Mouse (Mus musculus) forebrain, embryonic 14.5 days (tissue): Measurements from ENCODE around the gene Prr15l. TPM values are rescaled to one million over a fixed set of nuclear protein-coding genes. Genes with fewer than 3 reads are reported as not detected.

ENCODE experiments used
- ATAC-seq: fragments of 200-750 bp; cut with Nextera tagmentation; 2 replicates; pipeline ENCODE4 v1.8.0; 2017; ENCODE audit warnings: mild to moderate bottlenecking, moderate library complexity
- DNase-seq: peaks from one replicate; pipeline ENCODE4 v3.0.0-alpha.2; 2015; ENCODE audit warnings: low spot score
- H3K27ac ChIP-seq: fragments of 300-500 bp; sonication (generic); 2 replicates; pipeline ENCODE4 v1.5.1; 2014; ENCODE audit warnings: low read depth, mild to moderate bottlenecking, control low read depth, low read length, moderate library complexity
- H3K27me3 ChIP-seq: fragments of 300-500 bp; sonication (generic); replicated peaks from 2 replicates; pipeline ENCODE4 v1.6.1; 2014; ENCODE audit warnings: low read length, control low read depth, mixed read lengths; ENCODE audit not compliant: control insufficient read depth, insufficient read depth
- H3K36me3 ChIP-seq: fragments of 300-500 bp; sonication (generic); 2 replicates; pipeline ENCODE4 v1.6.1; 2014; ENCODE audit warnings: low read length, control low read depth; ENCODE audit not compliant: control insufficient read depth, insufficient read depth
- H3K4me1 ChIP-seq: fragments of 300-500 bp; sonication (generic); 2 replicates; pipeline ENCODE4 v1.6.1; 2014; ENCODE audit warnings: antibody characterized with exemption, low read length, control low read depth; ENCODE audit not compliant: control insufficient read depth, insufficient read depth
- H3K4me2 ChIP-seq: fragments of 300-500 bp; sonication (generic); 2 replicates; pipeline ENCODE4 v1.6.1; 2014; ENCODE audit warnings: mild to moderate bottlenecking, control low read depth, low read length
- H3K4me3 ChIP-seq: fragments of 300-500 bp; sonication (generic); 2 replicates; pipeline ENCODE4 v1.5.1; 2014; ENCODE audit warnings: low read depth, low read length, control low read depth
- H3K9ac ChIP-seq: fragments of 300-500 bp; sonication (generic); 2 replicates; pipeline ENCODE4 v1.6.1; 2014; ENCODE audit warnings: mild to moderate bottlenecking, low read length, control low read depth, moderate library complexity
- H3K9me3 ChIP-seq: fragments of 300-500 bp; sonication (generic); replicated peaks from 2 replicates; pipeline ENCODE4 v1.6.1; 2016; ENCODE audit warnings: low read length, control low read depth, mixed read lengths; ENCODE audit not compliant: control insufficient read depth
- WGBS: fragments of 180-500 bp; shearing (Covaris S2); extraction: QIAGEN DNeasy Blood & Tissue Kit; methylation state at CpG from one replicate; pipeline ENCODE4 v1.1.7; 2014; 5-methylcytosine and 5-hydroxymethylcytosine counted together
- polyA plus RNA-seq: library from polyadenylated mRNA; unstranded; fragments of >200 nt; fragmentation: Nextera tagmentation; extraction: Ambion mirVana; gene quantifications from 2 replicates; pipeline ENCODE4 v1.2.1, GENCODE M21; 2014

Gene Prr15l
- polyA plus RNA-seq, 1 experiment from 2014 or later = 0.09 TPM

- Histone ChIP-seq H3K27ac (no peak overlapping the region), H3K4me3 (no peak overlapping the region), H3K9me3 (no peaks in the 10 kb centered on the region), H3K4me2 (no peak overlapping the region), H3K4me1 (0 out of 2 replicates have a peak, but pooled peaks cover 2% of the 10 kb centered on the region), H3K27me3 (no peaks in the 10 kb centered on the region), H3K9ac (no peak overlapping the region), H3K36me3 (no peaks in the 10 kb centered on the region)
- ATAC-seq = no peak
- DNase-seq = no peak
- 86% methylated on average over 6 of the region's 6 CpGs for WGBS
These were observed 10.5 kb downstream of the Prr15l start for GRCm38 (mm10) chr11:96938426-96938800.

- Histone ChIP-seq H3K4me3 (no peak overlapping the region), H3K27ac (no peak overlapping the region), H3K36me3 (no peaks in the 10 kb centered on the region), H3K27me3 (no peaks in the 10 kb centered on the region), H3K9me3 (no peaks in the 10 kb centered on the region), H3K9ac (no peak overlapping the region), H3K4me1 (peaks cover 11% of the 10 kb centered on the region), H3K4me2 (no peak overlapping the region)
- no peak for DNase-seq
- ATAC-seq = no peak
- 77% methylated on average over 16 of the region's 16 CpGs for WGBS
These were observed 12.9 kb downstream of the Prr15l start for GRCm38 (mm10) chr11:96940578-96941465.

- Histone ChIP-seq H3K4me2 (no peak overlapping the region), H3K4me3 (no peak overlapping the region), H3K9ac (no peak overlapping the region), H3K36me3 (no peaks in the 10 kb centered on the region), H3K27ac (no peak overlapping the region), H3K9me3 (no peaks in the 10 kb centered on the region), H3K4me1 (peaks cover 11% of the 10 kb centered on the region), H3K27me3 (no peaks in the 10 kb centered on the region)
- DNase-seq (no peak), ATAC-seq (no peak)
- WGBS = 77% methylated on average over 6 of the region's 6 CpGs
These were observed 14.2 kb downstream of the Prr15l start for GRCm38 (mm10) chr11:96941989-96942590.

GRCm38 (mm10) chr11:96943746-96944304, 15.9 kb downstream of the Prr15l start, which contains the start of gene Pnpo:
TSS of gene Pnpo (minus strand) at chr11:96943986.
- Histone ChIP-seq H3K36me3 (no peaks in the 10 kb centered on the region), H3K9me3 (no peaks in the 10 kb centered on the region), H3K4me2 (peak within 1 kb of the TSS; percentile 96), H3K4me3 (peak within 1 kb of the TSS; percentile 46), H3K4me1 (peaks cover 11% of the 10 kb centered on the region), H3K9ac (peak within 1 kb of the TSS; percentile 65), H3K27ac (no peak within 1 kb of the TSS), H3K27me3 (no peaks in the 10 kb centered on the region)
- ATAC-seq (peak; percentile 99), DNase-seq (peak; percentile 97)
- WGBS = under 1% methylated on average over 29 of the region's 29 CpGs

GRCm38 (mm10) chr11:96944844-96945580, 17.1 kb downstream of the Prr15l start:
- no peak for ATAC-seq
- H3K9ac ChIP-seq = peak overlapping the region; percentile 65
- H3K4me1 ChIP-seq = peaks cover 11% of the 10 kb centered on the region
- DNase-seq = no peak
- H3K4me3 ChIP-seq = peak overlapping the region; percentile 46
- no peak overlapping the region for H3K27ac ChIP-seq
- H3K27me3 ChIP-seq = no peaks in the 10 kb centered on the region
- no peaks in the 10 kb centered on the region for H3K9me3 ChIP-seq
- H3K36me3 ChIP-seq = no peaks in the 10 kb centered on the region
- H3K4me2 ChIP-seq = peak overlapping the region; percentile 96
- WGBS = 84% methylated on average over 14 of the region's 14 CpGs

- Histone ChIP-seq H3K27ac (no peak overlapping the region), H3K4me1 (peaks cover 11% of the 10 kb centered on the region), H3K9me3 (no peaks in the 10 kb centered on the region), H3K9ac (no peak overlapping the region), H3K36me3 (peaks cover 10% of the 10 kb centered on the region), H3K4me3 (no peak overlapping the region), H3K4me2 (no peak overlapping the region), H3K27me3 (no peaks in the 10 kb centered on the region)
- DNase-seq (peak; percentile 16), ATAC-seq (no peak)
- 73% methylated on average over 9 of the region's 9 CpGs for WGBS
These were observed 18.6 kb downstream of the Prr15l start for GRCm38 (mm10) chr11:96946498-96946897.

GRCm38 (mm10) chr11:96947849-96948248, 19.9 kb downstream of the Prr15l start:
- Histone ChIP-seq H3K4me1 (peaks cover 11% of the 10 kb centered on the region), H3K4me3 (no peak overlapping the region), H3K9me3 (no peaks in the 10 kb centered on the region), H3K27ac (no peak overlapping the region), H3K4me2 (no peak overlapping the region), H3K27me3 (no peaks in the 10 kb centered on the region), H3K36me3 (peaks cover 23% of the 10 kb centered on the region), H3K9ac (no peak overlapping the region)
- WGBS = 95% methylated on average over 4 of the region's 4 CpGs
- DNase-seq = no peak
- ATAC-seq = no peak

GRCm38 (mm10) chr11:96950767-96951166, 22.9 kb downstream of the Prr15l start:
- Histone ChIP-seq H3K9ac (no peak overlapping the region), H3K27ac (no peak overlapping the region), H3K36me3 (peaks cover 52% of the 10 kb centered on the region), H3K9me3 (no peaks in the 10 kb centered on the region), H3K27me3 (no peaks in the 10 kb centered on the region), H3K4me3 (no peak overlapping the region), H3K4me2 (no peak overlapping the region), H3K4me1 (no peaks in the 10 kb centered on the region)
- 93% methylated on average over 3 of the region's 3 CpGs for WGBS
- DNase-seq = no peak
- no peak for ATAC-seq
